Mouse (Mus musculus): ENCODE results near the gene Eif3f. TPM values are rescaled to one million over a fixed set of nuclear protein-coding genes. Genes with fewer than 3 reads are reported as not detected.

The Eif3f gene
- total RNA-seq (2023), result 100 to 1,000 TPM; 122 to 123 TPM

DNA sequence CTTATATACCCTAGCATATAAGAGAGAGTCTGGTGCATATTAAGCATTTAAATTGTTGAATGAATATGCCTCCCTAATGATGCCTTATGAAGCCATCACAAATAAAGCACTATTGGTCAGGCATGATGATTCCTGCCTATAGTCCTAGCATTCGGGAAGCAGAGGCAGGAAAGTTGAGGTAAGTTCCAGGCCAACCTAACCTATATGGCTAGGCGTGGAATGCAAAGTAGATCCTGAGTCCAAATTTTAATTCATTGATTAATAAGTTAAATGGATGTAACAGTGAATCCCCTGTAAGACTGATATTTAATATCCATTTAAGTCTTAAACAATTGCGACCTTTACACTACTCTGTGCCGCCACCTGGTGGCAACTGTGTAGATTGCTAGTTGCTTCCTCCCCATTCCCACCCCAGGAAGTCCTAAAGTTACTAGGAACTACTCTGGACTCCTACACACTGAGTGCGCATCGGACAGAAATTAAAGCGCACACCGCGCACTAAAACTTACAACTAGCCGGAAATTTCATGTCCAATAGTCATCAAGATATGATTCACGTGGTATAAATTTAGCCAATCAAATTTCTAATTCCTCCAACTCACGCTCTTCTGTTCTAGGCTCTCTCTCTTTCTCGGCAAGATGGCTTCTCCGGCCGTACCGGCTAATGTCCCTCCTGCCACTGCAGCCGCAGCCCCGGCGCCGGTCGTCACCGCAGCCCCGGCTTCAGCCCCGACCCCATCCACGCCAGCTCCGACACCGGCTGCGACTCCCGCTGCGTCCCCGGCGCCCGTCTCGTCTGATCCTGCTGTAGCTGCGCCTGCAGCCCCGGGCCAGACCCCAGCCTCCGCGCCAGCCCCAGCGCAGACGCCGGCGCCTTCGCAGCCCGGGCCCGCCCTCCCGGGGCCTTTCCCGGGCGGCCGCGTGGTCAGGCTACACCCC is at the start of gene Eif3f:
Eif3f (plus strand) TSS at position 624 of the 938 bp plus-strand sequence.

DNA sequence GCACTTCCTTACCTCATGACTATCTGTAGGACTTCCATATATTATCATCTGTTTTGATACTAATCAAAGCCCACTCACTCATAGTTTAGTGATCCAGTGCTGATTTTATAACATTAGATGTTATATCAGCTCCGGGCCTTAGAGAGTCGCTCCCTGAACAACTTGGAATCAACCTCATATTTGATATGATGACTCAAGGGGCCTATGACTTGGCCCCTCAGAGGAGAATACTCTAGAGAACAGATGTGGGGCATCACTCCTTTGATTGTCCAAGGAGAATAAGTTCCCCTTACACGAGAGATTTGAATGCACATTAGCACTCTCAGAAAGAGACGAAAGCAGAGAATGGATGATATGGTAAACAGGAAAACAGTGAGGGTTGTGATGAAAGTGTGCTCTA is 49.3 kb upstream of the Eif3f start, which contains the start of gene Olfr518:
Olfr518 (minus strand) TSS at position 101 of the 400 bp plus-strand sequence.

GRCm38 (mm10) chr7:108894320-108894719 is 39.9 kb upstream of the Eif3f start, which contains the start of gene Olfr519:
Olfr519 (minus strand) TSS chr7:108894420.

GRCm38 (mm10) chr7:108929726-108930393 is 4.4 kb upstream of the Eif3f start, which contains the start of gene Nlrp10:
Nlrp10 (minus strand) TSS chr7:108930178.

DNA sequence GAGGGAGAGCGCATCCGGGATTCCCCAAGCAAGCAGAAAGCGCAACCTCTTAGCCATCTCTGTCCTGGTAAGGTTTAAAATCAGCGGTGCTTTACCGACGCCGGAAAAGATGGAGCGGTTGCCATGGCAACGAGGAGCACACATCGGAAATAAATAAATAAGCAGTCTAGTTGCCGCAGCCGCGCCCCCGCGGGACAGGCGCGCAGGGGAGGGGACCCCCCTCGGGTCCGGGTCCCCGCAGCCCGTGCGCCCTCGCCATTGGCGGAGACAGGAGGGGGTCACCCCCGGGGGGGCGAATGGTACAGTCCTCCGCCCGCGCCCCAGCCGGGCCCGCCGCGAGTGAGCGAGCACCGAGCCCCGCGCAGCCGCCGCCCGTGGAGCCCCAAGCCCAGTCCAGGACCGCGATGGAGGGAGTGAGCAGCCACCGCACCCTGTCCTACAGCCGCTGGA is 16.1 kb downstream of the Eif3f start, which contains the start of gene Tub:
Tub (plus strand) TSS at position 27 of the 450 bp plus-strand sequence.

Other genes starting within 250 kb of the Eif3f start
- not detected for gene Olfr512, start 221.1 kb upstream of the Eif3f start, total RNA-seq (2023)
- not detected for gene Olfr513, start 183.4 kb upstream of the Eif3f start, total RNA-seq (2023)
- gene Olfr514, start 108.4 kb upstream of the Eif3f start, total RNA-seq (2023), result not detected
- gene Olfr516, start 83.9 kb upstream of the Eif3f start, total RNA-seq (2023), result not detected
- not detected for gene Olfr517, start 62.0 kb upstream of the Eif3f start, total RNA-seq (2023)
- gene Olfr518, start 49.4 kb upstream of the Eif3f start, total RNA-seq (2023), result not detected
- not detected for gene Olfr519, start 40.0 kb upstream of the Eif3f start, total RNA-seq (2023)
- gene Nlrp10, start 4.2 kb upstream of the Eif3f start, total RNA-seq (2023), result under 1 TPM; 0.26 to 0.28 TPM
- not detected for gene Tub, start 15.9 kb downstream of the Eif3f start, total RNA-seq (2023)
- 1 to 10 TPM in 1 of 2 experiments, under 1 TPM in 1; 0.39 to 1.5 TPM for gene Ric3, start 148.9 kb downstream of the Eif3f start, total RNA-seq (2023)
- gene Lmo1, start 240.8 kb downstream of the Eif3f start, total RNA-seq (2023), result 10 to 100 TPM; 24.8 to 25.3 TPM